Mouse (Mus musculus): ENCODE data around the gene Apeh. TPM values are rescaled to one million over a fixed set of nuclear protein-coding genes. Genes with fewer than 3 reads are reported as not detected.
"Not testable (repeated sequence)": the region's sequence is repeated elsewhere in the genome, so short reads cannot be mapped to it uniquely, and the experiment has no call there.

The Apeh gene
- total and polyA plus RNA-seq, 3 experiments = 69.0 to 76.1 TPM; not detected in 1

DNA sequence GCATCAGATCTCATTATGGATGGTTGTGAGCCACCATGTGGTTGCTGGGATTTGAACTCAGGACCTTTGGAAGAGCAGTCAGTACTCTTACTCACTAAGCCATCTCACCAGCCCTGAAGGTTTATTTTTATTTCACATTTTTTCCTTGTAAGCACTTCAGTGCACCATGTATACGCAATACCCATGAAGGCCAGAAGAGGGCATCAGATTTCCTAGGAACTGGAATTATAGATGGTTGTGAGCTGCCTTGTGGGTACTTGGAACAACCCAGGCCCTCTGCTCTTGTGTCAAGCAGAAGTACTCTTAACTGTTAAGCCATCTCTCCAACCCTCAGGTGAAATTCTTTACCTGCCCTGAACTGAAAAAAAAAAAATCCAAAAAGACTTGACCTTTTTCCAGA lies 41.8 kb upstream of the Apeh start:
- DNase-seq (ENCODE audit: low read depth, low spot score) = peak; percentile 77
- Histone ChIP-seq H3K9me3 (replicated peaks; ENCODE audit: insufficient read depth, low read length) (no peaks in the 10 kb centered on the region), H3K27me3 (ENCODE audit: control insufficient read depth in 1 of 2, insufficient read depth in 2 of 2, low read length in 2 of 2) (no peaks in the 10 kb centered on the region; a peak in 1 of 4 replicates), H3K4me3 (ENCODE audit: control insufficient read depth in 1 of 2, insufficient read depth in 1 of 2, low read depth in 2 of 2, low read length in 2 of 2) (no peak overlapping the region), H3K36me3 (ENCODE audit: control insufficient read depth in 1 of 2, insufficient read depth in 2 of 2, low read length in 2 of 2) (peaks cover 0 to 4% of the 10 kb centered on the region in 2 experiments; a peak in 2 of 4 replicates), H3K27ac (ENCODE audit: control insufficient read depth, low read depth, low read length) (no peak overlapping the region), H3K79me2 (ENCODE audit: control insufficient read depth, insufficient read depth, low read length, poor library complexity) (no peaks in the 10 kb centered on the region), H3K9ac (ENCODE audit: control insufficient read depth, low read depth, low read length, poor library complexity, severe bottlenecking) (no peak overlapping the region), H3K4me1 (ENCODE audit: control insufficient read depth in 1 of 2, insufficient read depth in 2 of 2, low read length in 2 of 2) (peaks cover 8 to 23% of the 10 kb centered on the region in 2 experiments)
- peak; percentile 63 for TF ChIP-seq SMC3 (IDR thresholded peaks at IDR 0.05; ENCODE audit: low read depth, low read length)
- TF ChIP-seq BHLHE40 (IDR thresholded peaks at IDR 0.05; ENCODE audit: borderline replicate concordance, low read depth, low read length) = no peak
- no peak for TF ChIP-seq UBTF (IDR thresholded peaks at IDR 0.05; ENCODE audit: borderline replicate concordance, insufficient read depth, low read depth, low read length)
- TF ChIP-seq ZKSCAN1 (IDR thresholded peaks at IDR 0.05; ENCODE audit: low read depth, low read length) = no peak
- peak; percentile 28 to 65 (median 65) for TF ChIP-seq CTCF (IDR thresholded peaks at IDR 0.05 in 2 of 3, conservative IDR thresholded peaks at IDR 0.05 in 1 of 3; ENCODE audit: control insufficient read depth in 1 of 3, insufficient read depth in 1 of 3, low read depth in 2 of 3, low read length in 3 of 3, poor library complexity in 1 of 3, severe bottlenecking in 1 of 3)
- TF ChIP-seq TAL1 (IDR thresholded peaks at IDR 0.05; ENCODE audit: low read length) = no peak
- peak; percentile 73 for TF ChIP-seq TBP (IDR thresholded peaks at IDR 0.05; ENCODE audit: low read depth, low read length)
- TF ChIP-seq RAD21 (IDR thresholded peaks at IDR 0.05; ENCODE audit: low read depth, low read length) = peak; percentile 44
- peak; percentile 52; the same call in 1 of the 2 replicates for TF ChIP-seq ZC3H11A (IDR thresholded peaks at IDR 0.05; ENCODE audit: low read depth, low read length)
- TF ChIP-seq ETS1 (IDR thresholded peaks at IDR 0.05; ENCODE audit: low read depth, low read length) = no peak
- TF ChIP-seq ZNF384 (IDR thresholded peaks at IDR 0.05; ENCODE audit: low read depth, low read length) = 0 out of 2 replicates have a peak, but pooled peaks have one; percentile 7

DNA sequence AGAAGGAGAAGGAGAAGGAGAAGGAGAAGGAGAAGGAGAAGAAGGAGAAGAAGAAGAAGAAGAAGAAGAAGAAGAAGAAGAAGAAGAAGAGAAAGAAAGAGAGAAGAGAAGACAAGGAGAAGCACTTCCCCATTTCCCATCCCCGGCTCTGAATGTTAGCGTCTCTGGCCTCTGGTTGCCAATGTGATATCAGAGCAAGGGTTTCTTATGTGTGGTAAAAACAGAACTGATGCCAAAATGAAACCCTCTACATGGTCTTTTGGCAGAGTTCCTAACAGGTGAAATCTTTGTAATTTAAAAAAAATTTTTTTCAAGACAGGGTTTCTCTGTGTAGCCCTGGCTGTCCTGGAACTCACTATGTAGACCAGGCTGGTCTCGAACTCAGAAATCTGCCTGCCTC lies 41.3 kb upstream of the Apeh start:
- H3K79me2 ChIP-seq (ENCODE audit: control insufficient read depth, insufficient read depth, low read length, poor library complexity); H3K4me3 ChIP-seq (ENCODE audit: control insufficient read depth in 1 of 2, insufficient read depth in 1 of 2, low read depth in 2 of 2, low read length in 2 of 2); H3K36me3 ChIP-seq (ENCODE audit: control insufficient read depth in 1 of 2, insufficient read depth in 2 of 2, low read length in 2 of 2); H3K27me3 ChIP-seq (ENCODE audit: control insufficient read depth in 1 of 2, insufficient read depth in 2 of 2, low read length in 2 of 2); H3K27ac ChIP-seq (ENCODE audit: control insufficient read depth, low read depth, low read length); H3K9me3 ChIP-seq (replicated peaks; ENCODE audit: insufficient read depth, low read length); H3K9ac ChIP-seq (ENCODE audit: control insufficient read depth, low read depth, low read length, poor library complexity, severe bottlenecking): not testable (repeated sequence)
- TF ChIP-seq TCF12 (IDR thresholded peaks at IDR 0.05; ENCODE audit: low read depth, low read length) (0 out of 2 replicates have a peak, but pooled peaks have one; percentile 11), SMC3 (IDR thresholded peaks at IDR 0.05; ENCODE audit: low read depth, low read length) (peak; percentile 4; the same call in 1 of the 2 replicates), ZNF384 (IDR thresholded peaks at IDR 0.05; ENCODE audit: low read depth, low read length) (peak; percentile 55; the same call in 1 of the 2 replicates), SIN3A (IDR thresholded peaks at IDR 0.05; ENCODE audit: low read length) (peak; percentile 53), MXI1 (IDR thresholded peaks at IDR 0.05; ENCODE audit: low read depth, low read length) (peak; percentile 51; the same call in 1 of the 2 replicates), ETS1 (IDR thresholded peaks at IDR 0.05; ENCODE audit: low read depth, low read length) (peak; percentile 53), EP300 (IDR thresholded peaks at IDR 0.05; ENCODE audit: low read depth in 1 of 2, low read length in 2 of 2) (peak; percentile 33 to 55; a peak in 2 of 4 replicates)
- H3K4me1 ChIP-seq (ENCODE audit: control insufficient read depth in 1 of 2, insufficient read depth in 2 of 2, low read length in 2 of 2) = peaks cover 8 to 27% of the 10 kb centered on the region in 2 experiments
- peak; percentile 79 for DNase-seq (ENCODE audit: low read depth, low spot score)
